Mouse (Mus musculus) hindbrain, embryonic 14.5 days (tissue): ENCODE measurements around the gene Timmdc1. TPM values are rescaled to one million over a fixed set of nuclear protein-coding genes. Genes with fewer than 3 reads are reported as not detected.
"Not testable (repeated sequence)": the region's sequence is repeated elsewhere in the genome, so short reads cannot be mapped to it uniquely, and the experiment has no call there.

Experiments used
- ATAC-seq: fragments of 200-750 bp; cut with Nextera tagmentation; 2 replicates; pipeline ENCODE4 v1.8.0; 2017; ENCODE audit warnings: moderate number of reproducible peaks, mild to moderate bottlenecking, moderate TSS enrichment, moderate library complexity; ENCODE audit not compliant: low FRiP score
- DNase-seq: peaks from one replicate; pipeline ENCODE4 v3.0.0-alpha.2; 2015; ENCODE audit warnings: low spot score
- H3K27ac ChIP-seq: fragments of 300-500 bp; sonication (generic); 2 replicates; pipeline ENCODE4 v1.5.1; 2014; ENCODE audit warnings: mild to moderate bottlenecking, moderate library complexity
- H3K27me3 ChIP-seq: fragments of 300-500 bp; sonication (generic); 2 replicates; pipeline ENCODE4 v1.6.1; 2014; ENCODE audit warnings: mild to moderate bottlenecking, low read length, mixed read lengths; ENCODE audit not compliant: control insufficient read depth, insufficient read depth
- H3K36me3 ChIP-seq: fragments of 300-500 bp; sonication (generic); replicated peaks from 2 replicates; pipeline ENCODE4 v1.6.1; 2014; ENCODE audit not compliant: control insufficient read depth, insufficient read depth
- H3K4me1 ChIP-seq: fragments of 300-500 bp; sonication (generic); replicated peaks from 2 replicates; pipeline ENCODE4 v1.6.1; 2014; ENCODE audit warnings: antibody characterized with exemption, low read length, mixed read lengths; ENCODE audit not compliant: control insufficient read depth, insufficient read depth
- H3K4me2 ChIP-seq: fragments of 300-500 bp; sonication (generic); replicated peaks from 2 replicates; pipeline ENCODE4 v1.6.1; 2014; ENCODE audit warnings: mild to moderate bottlenecking, moderate library complexity
- H3K4me3 ChIP-seq: fragments of 300-500 bp; sonication (generic); replicated peaks from 2 replicates; pipeline ENCODE4 v1.5.1; 2014; ENCODE audit warnings: mild to moderate bottlenecking, low read length
- H3K9ac ChIP-seq: fragments of 300-500 bp; sonication (generic); 2 replicates; pipeline ENCODE4 v1.6.1; 2014
- H3K9me3 ChIP-seq: fragments of 300-500 bp; sonication (generic); 2 replicates; pipeline ENCODE4 v1.6.1; 2016; ENCODE audit warnings: low read length; ENCODE audit not compliant: control insufficient read depth
- WGBS: fragments of 180-500 bp; shearing (Covaris S2); extraction: QIAGEN DNeasy Blood & Tissue Kit; methylation state at CpG from one replicate; pipeline ENCODE4 v1.1.7; 2014; 5-methylcytosine and 5-hydroxymethylcytosine counted together
- polyA plus RNA-seq: library from polyadenylated mRNA; unstranded; fragments of >200 nt; fragmentation: Nextera tagmentation; extraction: Ambion mirVana; gene quantifications from 2 replicates; pipeline ENCODE4 v1.2.1, GENCODE M21; 2014

Gene Timmdc1
- polyA plus RNA-seq, 1 experiment from 2014 or later: 29.8 TPM

DNA sequence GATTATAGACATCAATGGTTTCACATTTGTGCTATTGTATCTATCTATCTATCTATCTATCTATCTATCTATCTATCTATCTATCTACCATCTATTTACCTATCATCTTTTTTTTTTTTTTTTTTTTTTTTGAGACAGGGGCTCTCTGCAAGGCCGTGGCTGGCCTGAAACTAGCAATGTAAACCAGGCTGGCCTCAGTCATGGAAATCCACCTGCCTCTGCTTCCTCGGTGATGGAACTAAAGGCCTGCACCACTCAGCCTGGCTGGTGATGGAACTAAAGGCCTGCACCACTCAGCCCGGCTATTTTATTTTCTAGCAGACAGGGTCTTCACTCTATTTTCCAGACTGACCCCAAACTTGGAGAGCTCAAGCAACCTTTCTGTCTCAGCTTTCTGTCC is 44.2 kb downstream of the Timmdc1 start:
- Histone ChIP-seq H3K36me3 (no peaks in the 10 kb centered on the region), H3K9me3 (no peaks in the 10 kb centered on the region), H3K4me3 (no peak overlapping the region), H3K4me1 (0 out of 2 replicates have a peak, but pooled peaks cover 13% of the 10 kb centered on the region), H3K4me2 (no peak overlapping the region), H3K27ac (no peak overlapping the region), H3K9ac (no peak overlapping the region), H3K27me3 (peaks cover 7% of the 10 kb centered on the region; the same call in 1 of the 2 replicates)
- no peak for ATAC-seq
- 90% methylated on average over 3 of the region's 3 CpGs for WGBS
- no peak for DNase-seq

DNA sequence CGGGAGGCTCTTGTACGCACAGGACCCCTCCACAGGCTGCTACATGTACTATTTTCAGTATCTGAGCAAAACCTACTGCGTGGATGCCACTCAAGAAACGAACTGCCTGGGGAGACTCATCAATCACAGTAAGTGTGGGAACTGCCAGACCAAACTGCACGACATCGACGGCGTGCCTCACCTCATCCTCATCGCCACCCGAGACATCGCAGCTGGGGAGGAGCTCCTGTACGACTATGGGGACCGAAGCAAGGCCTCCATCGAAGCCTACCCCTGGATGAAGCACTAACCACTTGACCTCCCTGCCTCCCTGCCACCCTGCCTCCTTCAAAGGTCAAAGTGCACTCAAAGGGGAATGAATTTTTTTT is 45.2 kb downstream of the Timmdc1 start:
- not testable (repeated sequence) for DNase-seq, H3K36me3 ChIP-seq, H3K27me3 ChIP-seq, ATAC-seq, H3K9me3 ChIP-seq, H3K27ac ChIP-seq
- peak overlapping the region; percentile 32 for H3K4me3 ChIP-seq
- H3K4me1 ChIP-seq: 0 out of 2 replicates have a peak, but pooled peaks cover 10% of the 10 kb centered on the region
- H3K9ac ChIP-seq: peak overlapping the region; percentile 55
- H3K4me2 ChIP-seq: peak overlapping the region; percentile 65
- WGBS: 39% methylated on average over 14 of the region's 14 CpGs

DNA sequence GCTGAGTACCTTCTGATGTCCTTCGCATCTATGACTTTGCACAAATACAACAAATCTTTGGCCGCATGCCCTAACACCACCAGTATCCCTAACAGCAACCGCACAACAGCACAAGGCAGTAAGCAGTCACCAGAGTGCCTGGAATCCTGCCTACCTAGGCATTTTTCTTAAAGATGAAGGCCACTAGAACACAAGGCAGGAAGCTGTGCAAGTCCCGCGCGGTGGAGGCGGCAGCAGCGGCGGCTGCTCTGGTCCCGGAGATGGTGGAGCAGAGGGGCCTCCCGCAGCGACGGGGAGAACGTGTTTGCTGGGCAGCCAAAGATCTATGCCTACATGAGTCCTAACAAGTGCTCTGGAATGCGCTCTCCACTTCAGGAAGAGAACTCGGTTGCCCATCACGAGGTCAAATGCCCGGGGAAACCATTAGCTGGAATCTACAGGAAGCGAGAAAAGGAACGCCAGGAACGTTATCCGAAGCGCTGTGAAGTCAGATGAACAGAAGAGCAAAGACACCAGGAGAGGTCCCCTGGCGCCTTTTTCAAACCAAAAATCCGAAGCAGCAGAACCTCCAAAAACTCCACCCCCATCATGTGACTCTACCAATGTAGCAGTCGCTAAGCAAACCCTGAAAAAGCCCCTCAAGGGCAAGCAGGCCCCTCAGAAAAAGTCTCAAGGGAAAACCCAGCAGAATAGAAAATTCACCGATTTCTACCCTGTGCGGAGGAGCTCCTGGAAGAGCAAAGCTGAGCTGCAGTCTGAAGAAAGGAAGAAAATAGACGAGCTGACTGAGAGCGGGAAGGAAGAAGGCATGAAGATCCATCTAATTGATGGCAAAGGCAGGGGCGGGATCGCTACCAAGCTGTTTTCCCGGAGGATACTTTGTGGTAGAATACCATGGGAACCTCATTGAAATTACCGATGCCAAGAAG is 45.9 kb downstream of the Timmdc1 start:
- Histone ChIP-seq H3K4me1 (0 out of 2 replicates have a peak, but pooled peaks cover 10% of the 10 kb centered on the region), H3K4me2 (peak overlapping the region; percentile 65), H3K27ac (peak overlapping the region; percentile 38), H3K9ac (peak overlapping the region; percentile 55), H3K9me3 (no peaks in the 10 kb centered on the region), H3K27me3 (no peaks in the 10 kb centered on the region), H3K36me3 (no peaks in the 10 kb centered on the region), H3K4me3 (peak overlapping the region; percentile 32)
- DNase-seq: peak; percentile 46
- 6% methylated on average over 34 of the region's 34 CpGs for WGBS
- ATAC-seq: no peak

DNA sequence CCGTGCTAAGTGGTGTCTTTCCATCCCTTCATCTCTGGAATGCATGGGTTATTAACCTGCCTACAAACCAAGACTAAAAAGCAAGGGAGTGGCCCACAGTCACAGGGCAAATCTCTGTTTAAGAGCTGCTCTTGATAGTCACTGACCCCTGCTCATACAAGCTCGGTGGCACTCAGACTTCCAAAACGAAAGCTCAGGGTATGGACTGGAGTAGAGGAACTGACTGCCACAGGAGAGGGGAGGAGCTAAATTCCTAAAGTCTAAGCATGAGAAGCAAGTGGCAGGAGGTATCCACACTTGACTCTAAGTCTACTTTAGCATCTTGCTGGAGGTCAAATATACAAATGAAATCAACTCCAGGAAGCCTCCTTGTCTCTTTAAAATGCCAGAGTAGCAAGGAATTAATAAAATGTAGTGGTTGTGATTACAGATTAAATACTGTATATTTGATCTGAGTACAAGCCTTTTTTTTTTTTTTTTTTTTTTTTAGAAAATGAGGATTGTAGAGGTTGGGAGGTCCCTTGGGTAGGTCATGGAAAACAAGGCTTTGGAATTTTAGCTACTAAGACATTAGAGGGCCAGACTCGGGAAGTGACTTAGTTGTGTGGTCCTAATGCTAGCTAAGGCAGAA is 46.7 kb downstream of the Timmdc1 start:
- 55% methylated on average over 4 of the region's 4 CpGs for WGBS
- peak overlapping the region; percentile 32; the same call in 1 of the 2 replicates for H3K4me3 ChIP-seq
- peak overlapping the region; percentile 65 for H3K4me2 ChIP-seq
- H3K27ac ChIP-seq: no peak overlapping the region
- no peaks in the 10 kb centered on the region for H3K27me3 ChIP-seq
- H3K9me3 ChIP-seq: no peaks in the 10 kb centered on the region
- no peaks in the 10 kb centered on the region for H3K36me3 ChIP-seq
- no peak for DNase-seq
- H3K4me1 ChIP-seq: 0 out of 2 replicates have a peak, but pooled peaks cover 10% of the 10 kb centered on the region
- no peak overlapping the region for H3K9ac ChIP-seq
- ATAC-seq: no peak

DNA sequence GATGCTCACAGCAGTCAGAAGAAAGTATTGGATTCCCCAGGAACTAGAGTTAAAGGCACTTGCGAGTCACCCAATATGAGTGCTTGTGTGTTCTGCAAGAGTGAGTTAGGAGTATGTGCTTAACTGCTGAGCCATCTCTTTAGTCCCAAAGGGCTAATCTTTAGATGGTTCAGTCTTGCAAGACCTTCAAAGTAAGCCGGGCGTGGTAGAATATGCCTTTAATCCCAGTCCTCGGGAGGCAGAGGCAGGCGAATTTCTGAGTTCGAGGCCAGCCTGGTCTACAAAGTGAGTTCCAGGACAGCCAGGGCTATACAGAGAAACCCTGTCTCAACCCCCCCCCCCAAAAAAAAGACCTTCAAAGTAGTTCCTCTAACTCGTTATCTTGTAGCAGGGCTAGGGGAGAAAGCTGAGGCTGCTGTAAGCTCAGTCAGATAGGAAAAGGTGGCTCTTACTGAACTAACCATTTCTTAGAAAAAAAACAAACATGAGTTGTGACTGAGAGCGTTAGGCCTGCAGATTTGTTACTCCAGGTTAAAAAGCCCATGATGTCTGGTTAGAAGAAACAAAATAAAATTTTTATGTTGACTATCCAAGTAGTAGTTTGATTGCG is 47.7 kb downstream of the Timmdc1 start:
- Histone ChIP-seq H3K4me2 (no peak overlapping the region), H3K9me3 (no peaks in the 10 kb centered on the region), H3K27ac (no peak overlapping the region), H3K9ac (no peak overlapping the region), H3K27me3 (no peaks in the 10 kb centered on the region), H3K4me3 (no peak overlapping the region), H3K36me3 (no peaks in the 10 kb centered on the region), H3K4me1 (0 out of 2 replicates have a peak, but pooled peaks cover 10% of the 10 kb centered on the region)
- DNase-seq: no peak
- no peak for ATAC-seq
- WGBS: 93% methylated on average over 9 of the region's 9 CpGs

DNA sequence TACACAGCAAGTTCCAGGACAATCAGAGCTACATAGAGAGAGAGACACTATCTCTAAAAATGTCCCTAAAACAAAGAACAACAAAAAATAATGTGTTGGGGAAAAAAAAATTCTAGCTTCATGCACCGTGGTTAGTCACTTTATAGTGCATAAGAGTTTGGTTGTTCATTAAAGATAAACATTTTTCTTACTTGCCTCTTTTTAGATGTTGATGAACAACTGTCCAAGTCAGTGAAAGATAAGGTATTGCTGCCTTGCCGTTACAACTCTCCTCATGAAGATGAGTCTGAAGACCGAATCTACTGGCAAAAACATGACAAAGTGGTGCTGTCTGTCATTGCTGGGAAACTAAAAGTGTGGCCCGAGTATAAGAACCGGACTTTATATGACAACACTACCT is 48.8 kb downstream of the Timmdc1 start:
- 91% methylated on average over 5 of the region's 5 CpGs for WGBS
- no peak overlapping the region for H3K4me2 ChIP-seq
- no peak for DNase-seq

DNA sequence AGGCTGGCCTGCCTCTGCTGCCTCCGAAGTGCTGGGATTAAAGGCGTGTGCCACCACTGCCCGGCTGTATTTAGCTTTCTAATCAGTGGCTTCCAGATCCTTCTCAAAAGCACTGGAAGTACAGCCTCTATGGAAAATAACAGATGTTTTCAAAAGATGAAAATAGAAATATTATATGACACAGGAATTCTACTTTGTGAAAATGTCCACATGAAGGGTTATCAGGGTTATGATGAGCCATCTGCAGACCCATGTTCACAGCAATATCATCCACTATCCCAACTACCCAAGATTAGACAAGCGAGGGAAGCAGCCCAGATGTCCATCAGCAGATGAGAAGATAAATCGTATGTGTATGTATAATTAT is 50.0 kb downstream of the Timmdc1 start:
- H3K4me1 ChIP-seq: 0 out of 2 replicates have a peak, but pooled peaks cover 10% of the 10 kb centered on the region
- no peak overlapping the region for H3K4me2 ChIP-seq
- no peaks in the 10 kb centered on the region for H3K27me3 ChIP-seq
- ATAC-seq: no peak
- no peak overlapping the region for H3K27ac ChIP-seq
- H3K36me3 ChIP-seq: no peaks in the 10 kb centered on the region
- H3K9me3 ChIP-seq: no peaks in the 10 kb centered on the region
- H3K9ac ChIP-seq: no peak overlapping the region
- no peak overlapping the region for H3K4me3 ChIP-seq
- WGBS: 96% methylated on average over 5 of the region's 5 CpGs
- DNase-seq: no peak

More for the DNA sequence above, 48.8 kb downstream of the Timmdc1 start:
- Histone ChIP-seq H3K4me3 (no peak overlapping the region), H3K4me1 (0 out of 2 replicates have a peak, but pooled peaks cover 10% of the 10 kb centered on the region), H3K27me3 (no peaks in the 10 kb centered on the region), H3K9ac (no peak overlapping the region), H3K27ac (no peak overlapping the region), H3K9me3 (no peaks in the 10 kb centered on the region), H3K36me3 (no peaks in the 10 kb centered on the region)
- no peak for ATAC-seq

DNA sequence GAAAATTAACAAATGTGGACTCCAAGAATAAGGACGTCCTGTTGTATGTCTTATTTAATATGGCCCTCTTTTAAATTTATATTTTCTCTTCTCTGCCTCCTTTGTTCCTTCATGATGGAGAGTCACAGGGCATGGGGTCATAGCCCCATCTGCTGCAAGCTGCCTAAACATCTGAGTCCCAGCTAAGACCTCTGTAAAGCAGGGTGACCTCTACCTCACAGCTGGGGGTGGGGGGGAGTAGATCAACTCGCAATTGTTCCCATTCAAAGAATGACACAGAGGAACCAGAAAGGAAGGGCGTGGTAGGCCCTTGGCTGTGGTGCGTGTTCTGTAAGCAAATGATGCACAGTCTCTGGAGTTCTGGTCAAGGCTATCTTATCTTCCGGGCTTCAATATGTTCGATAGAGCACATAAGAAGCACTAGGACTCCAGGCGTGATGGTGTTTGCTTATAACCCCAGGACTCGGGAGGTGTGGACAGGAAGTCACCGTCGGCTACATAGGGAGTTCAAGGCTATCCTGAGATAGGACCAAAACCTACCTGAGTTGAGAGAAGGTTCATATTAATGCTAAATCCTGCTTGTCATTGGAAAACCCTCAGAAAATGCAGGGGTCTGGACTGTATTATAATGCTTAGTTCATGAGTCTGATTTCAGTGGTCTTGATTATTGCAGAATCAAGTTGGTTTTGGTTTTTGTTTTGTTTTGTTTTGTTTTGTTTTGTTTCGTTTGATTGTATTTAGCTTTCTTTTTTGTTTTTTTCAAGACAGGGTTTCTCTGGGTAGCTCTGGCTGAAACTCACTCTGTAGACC is 50.6 kb downstream of the Timmdc1 start:
- 69% methylated on average over 11 of the region's 11 CpGs for WGBS
- Histone ChIP-seq H3K4me3 (no peak overlapping the region), H3K9ac (no peak overlapping the region), H3K4me1 (0 out of 2 replicates have a peak, but pooled peaks cover 8% of the 10 kb centered on the region), H3K9me3 (no peaks in the 10 kb centered on the region), H3K27ac (no peak overlapping the region), H3K4me2 (no peak overlapping the region), H3K27me3 (no peaks in the 10 kb centered on the region), H3K36me3 (no peaks in the 10 kb centered on the region)
- ATAC-seq (no peak), DNase-seq (no peak)
